Comparison of ENCODE assay signal across 11 mouse cellular contexts in the genomic region with DNA sequence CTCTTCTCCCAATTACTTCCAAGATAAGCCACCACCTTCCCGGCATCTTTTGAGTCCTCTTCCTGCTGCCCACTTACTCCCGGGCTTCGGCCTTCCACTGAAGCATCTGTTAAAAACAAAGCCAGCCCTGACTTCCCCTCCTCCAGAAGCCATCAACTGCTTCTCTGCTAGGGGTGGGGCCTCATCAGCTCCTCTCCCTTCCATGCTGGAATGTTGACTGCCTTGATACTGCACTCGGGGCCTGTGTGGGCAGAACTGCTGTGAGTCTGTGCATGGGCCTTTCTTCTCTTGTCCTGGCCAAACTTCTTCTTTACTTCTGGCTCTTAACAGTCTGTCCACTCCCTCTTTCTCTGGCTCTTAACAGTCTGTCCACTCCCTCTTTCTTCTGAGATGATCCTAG.
A peak's percentile ranks its signal among the peaks of the same experiment; 100 is the strongest.
DNase-seq lines count a peak whose midpoint lies in the region; ATAC-seq and TF ChIP-seq lines count a peak whose summit lies in the region.
"Had no signal": no experiment of that assay in that cellular context is flagged by ENCODE, and none has a peak within 500 bp of the region (broad histone marks: within the 10 kb centered on the region; RNA-seq: fewer than 3 reads in every experiment).

No protein-coding gene starts in this region.

- no peak for TF ChIP-seq EP300 in heart, adult 2 months (IDR thresholded peaks at IDR 0.05; ENCODE audit: insufficient read depth, low read depth, low read length)

- peak overlapping the region; percentile 72 for H3K27ac ChIP-seq in heart, embryonic 12.5 days (ENCODE audit: poor library complexity, severe bottlenecking)
- no peak overlapping the region for H3K27ac ChIP-seq in heart, adult 2 months
- H3K27ac ChIP-seq in midbrain, embryonic 11.5 days (ENCODE audit: low read depth, low read length), result no peak overlapping the region
- H3K27ac ChIP-seq in midbrain, postnatal 0 days (ENCODE audit: low read depth, low read length), result no peak overlapping the region
- H3K27ac ChIP-seq in heart, embryonic 15.5 days, result 0 out of 2 replicates have a peak overlapping the region, but pooled peaks have one; percentile 28
- peak overlapping the region; percentile 66; the same call in 1 of the 2 replicates for H3K27ac ChIP-seq in stomach, embryonic 16.5 days (ENCODE audit: low read length)

- H3K9ac ChIP-seq in heart, embryonic 12.5 days, result no peak overlapping the region
- H3K9ac ChIP-seq in heart, adult 2 months (ENCODE audit: low read depth, low read length), result no peak overlapping the region
- H3K9ac ChIP-seq in midbrain, embryonic 11.5 days (ENCODE audit: low read length), result no peak overlapping the region
- H3K9ac ChIP-seq in midbrain, postnatal 0 days (replicated peaks; ENCODE audit: low read length, poor library complexity, severe bottlenecking), result no peak overlapping the region
- no peak overlapping the region for H3K9ac ChIP-seq in heart, embryonic 15.5 days
- no peak overlapping the region for H3K9ac ChIP-seq in stomach, embryonic 16.5 days (ENCODE audit: low read length)

- 0 out of 2 replicates have a peak, but pooled peaks cover 2% of the 10 kb centered on the region for H3K79me2 ChIP-seq in heart, adult 2 months (replicated peaks; ENCODE audit: control insufficient read depth, insufficient read depth, low read length)

- peaks cover 57% of the 10 kb centered on the region for H3K4me1 ChIP-seq in heart, embryonic 12.5 days (replicated peaks)
- H3K4me1 ChIP-seq in heart, adult 2 months (ENCODE audit: control insufficient read depth, insufficient read depth, low read length), result peaks cover 15% of the 10 kb centered on the region
- no peaks in the 10 kb centered on the region for H3K4me1 ChIP-seq in midbrain, embryonic 11.5 days (ENCODE audit: control insufficient read depth, insufficient read depth, low read length)
- no peaks in the 10 kb centered on the region for H3K4me1 ChIP-seq in midbrain, postnatal 0 days (ENCODE audit: insufficient read depth, low read length)
- H3K4me1 ChIP-seq in heart, embryonic 15.5 days (replicated peaks), result peaks cover 26% of the 10 kb centered on the region
- peaks cover 35% of the 10 kb centered on the region for H3K4me1 ChIP-seq in stomach, embryonic 16.5 days (ENCODE audit: control insufficient read depth, insufficient read depth, low read length)

- peaks cover 15% of the 10 kb centered on the region for H3K36me3 ChIP-seq in heart, embryonic 12.5 days
- 0 out of 2 replicates have a peak, but pooled peaks cover 2% of the 10 kb centered on the region for H3K36me3 ChIP-seq in heart, adult 2 months (ENCODE audit: control insufficient read depth, insufficient read depth, low read length)
- no peaks in the 10 kb centered on the region for H3K36me3 ChIP-seq in midbrain, embryonic 11.5 days (ENCODE audit: control insufficient read depth, insufficient read depth, low read length)
- H3K36me3 ChIP-seq in midbrain, postnatal 0 days (ENCODE audit: insufficient read depth, low read length), result no peaks in the 10 kb centered on the region
- no peaks in the 10 kb centered on the region for H3K36me3 ChIP-seq in heart, embryonic 15.5 days
- no peaks in the 10 kb centered on the region for H3K36me3 ChIP-seq in stomach, embryonic 16.5 days (ENCODE audit: control insufficient read depth, insufficient read depth, low read length)

- WGBS in heart, embryonic 12.5 days, result 7% methylated on average over 4 of the region's 4 CpGs
- 10% methylated on average over 4 of the region's 4 CpGs for WGBS in heart, adult 2 months
- 52% methylated on average over 4 of the region's 4 CpGs for WGBS in midbrain, embryonic 11.5 days
- 29% methylated on average over 4 of the region's 4 CpGs for WGBS in midbrain, postnatal 0 days
- WGBS in heart, embryonic 15.5 days, result 3% methylated on average over 4 of the region's 4 CpGs
- 7% methylated on average over 4 of the region's 4 CpGs for WGBS in stomach, embryonic 16.5 days

- peak overlapping the region; percentile 11; the same call in 1 of the 2 replicates for H3K4me2 ChIP-seq in heart, embryonic 12.5 days
- no peak overlapping the region for H3K4me2 ChIP-seq in midbrain, embryonic 11.5 days
- no peak overlapping the region for H3K4me2 ChIP-seq in midbrain, postnatal 0 days (ENCODE audit: low read depth, low read length, poor library complexity, severe bottlenecking)
- no peak overlapping the region for H3K4me2 ChIP-seq in heart, embryonic 15.5 days
- no peak overlapping the region for H3K4me2 ChIP-seq in stomach, embryonic 16.5 days (ENCODE audit: low read depth, low read length)

- no peaks in the 10 kb centered on the region for H3K9me3 ChIP-seq in heart, embryonic 12.5 days (replicated peaks)
- H3K9me3 ChIP-seq in midbrain, embryonic 11.5 days (ENCODE audit: control insufficient read depth, low read length), result no peaks in the 10 kb centered on the region
- H3K9me3 ChIP-seq in midbrain, postnatal 0 days (ENCODE audit: low read length), result no peaks in the 10 kb centered on the region
- no peaks in the 10 kb centered on the region for H3K9me3 ChIP-seq in heart, embryonic 15.5 days (replicated peaks)
- H3K9me3 ChIP-seq in stomach, embryonic 16.5 days (replicated peaks; ENCODE audit: control insufficient read depth, low read length), result no peaks in the 10 kb centered on the region

- ATAC-seq in heart, embryonic 12.5 days (ENCODE audit: insufficient number of reproducible peaks, low FRiP score), result peak; percentile 84
- ATAC-seq in midbrain, embryonic 11.5 days (ENCODE audit: low FRiP score), result peak; percentile 33; the same call in 1 of the 2 replicates
- ATAC-seq in midbrain, postnatal 0 days (ENCODE audit: low FRiP score), result no peak
- peak; percentile 74 for ATAC-seq in heart, embryonic 15.5 days (replicated peaks; ENCODE audit: insufficient number of reproducible peaks, insufficient read depth, low FRiP score, low read depth)
- ATAC-seq in stomach, embryonic 16.5 days (ENCODE audit: insufficient read depth, low FRiP score), result 0 out of 2 replicates have a peak, but pooled peaks have one; percentile 45
- no peak for ATAC-seq in inflammation-experienced regulatory T-cells, adult 6 months

- no peak for TF ChIP-seq CTCF in heart, adult 2 months (IDR thresholded peaks at IDR 0.05)
- no peak for TF ChIP-seq CTCF in midbrain, postnatal 0 days (IDR thresholded peaks at IDR 0.05)

- intact Hi-C loops in heart, adult 2 months (cut with DNase I), result no loop called here

- H3K27me3 ChIP-seq in heart, embryonic 12.5 days (replicated peaks), result no peaks in the 10 kb centered on the region
- H3K27me3 ChIP-seq in heart, adult 2 months (ENCODE audit: control insufficient read depth, insufficient read depth, low read length), result no peaks in the 10 kb centered on the region; the same call in 1 of the 2 replicates
- H3K27me3 ChIP-seq in midbrain, embryonic 11.5 days (ENCODE audit: control insufficient read depth, insufficient read depth, low read length), result no peaks in the 10 kb centered on the region
- H3K27me3 ChIP-seq in midbrain, postnatal 0 days (ENCODE audit: insufficient read depth, low read length), result no peaks in the 10 kb centered on the region
- H3K27me3 ChIP-seq in heart, embryonic 15.5 days, result no peaks in the 10 kb centered on the region
- H3K27me3 ChIP-seq in stomach, embryonic 16.5 days (ENCODE audit: control insufficient read depth, insufficient read depth, low read length), result no peaks in the 10 kb centered on the region

- DNase-seq in heart, adult 2 months, result no peak
- no peak for DNase-seq in midbrain, embryonic 11.5 days (ENCODE audit: low spot score, missing footprints)
- DNase-seq in midbrain, postnatal 0 days (ENCODE audit: low spot score), result no peak
- DNase-seq in cerebellum, adult 18-20 months, result no peak
- DNase-seq: adrenal gland, postnatal 36 days; cerebellum, postnatal 36 days; gastrocnemius, postnatal 36 days had no signal

- H3K4me3 ChIP-seq in heart, embryonic 12.5 days, result no peak overlapping the region
- H3K4me3 ChIP-seq in heart, adult 2 months, result no peak overlapping the region
- H3K4me3 ChIP-seq in midbrain, embryonic 11.5 days (ENCODE audit: low read depth, low read length), result no peak overlapping the region
- no peak overlapping the region for H3K4me3 ChIP-seq in midbrain, postnatal 0 days (ENCODE audit: low read depth, low read length)
- no peak overlapping the region for H3K4me3 ChIP-seq in heart, embryonic 15.5 days
- H3K4me3 ChIP-seq in stomach, embryonic 16.5 days (replicated peaks; ENCODE audit: low read length), result no peak overlapping the region

- TF ChIP-seq POLR2A in heart, adult 2 months (IDR thresholded peaks at IDR 0.05; ENCODE audit: insufficient read depth, low read depth, low read length), result no peak

Comparison
In these comparisons a context has a peak if more than half of its experiments do, and no peak if none do; other contexts are left out.
1. ATAC-seq: peak in heart, embryonic 12.5 days (single experiment), midbrain, embryonic 11.5 days (single experiment), heart, embryonic 15.5 days (single experiment) and stomach, embryonic 16.5 days (single experiment); none in midbrain, postnatal 0 days (single experiment) and inflammation-experienced regulatory T-cells, adult 6 months (single experiment).
2. H3K27ac ChIP-seq: peak in heart, embryonic 12.5 days (single experiment), heart, embryonic 15.5 days (single experiment) and stomach, embryonic 16.5 days (single experiment); none in heart, adult 2 months (single experiment), midbrain, embryonic 11.5 days (single experiment) and midbrain, postnatal 0 days (single experiment).